Mouse (Mus musculus) CH12.LX (cell line): ENCODE measurements around the gene Stat5b. TPM values are rescaled to one million over a fixed set of nuclear protein-coding genes. Genes with fewer than 3 reads are reported as not detected.
"Not testable (repeated sequence)": the region's sequence is repeated elsewhere in the genome, so short reads cannot be mapped to it uniquely, and the experiment has no call there.

Experiments
- DNase-seq: peaks from one replicate; pipeline ENCODE4 v3.0.0-alpha.2; 2013; ENCODE audit errors: extremely low read depth
- H3K27ac ChIP-seq: 2 replicates; pipeline ENCODE4 v1.5.1; 2012; ENCODE audit warnings: low read depth, mild to moderate bottlenecking, control low read depth, moderate library complexity; ENCODE audit not compliant: insufficient read depth
- H3K27me3 ChIP-seq: replicated peaks from 2 replicates; pipeline ENCODE3; 2012; ENCODE audit warnings: inconsistent platforms
- H3K36me3 ChIP-seq, 2 experiments: replicated peaks in 1 of 2; 2 replicates each; pipeline versions ENCODE3 to v1.6.1; 2012; ENCODE audit warnings: inconsistent platforms in 1 of 2, low read length in 1 of 2, mild to moderate bottlenecking in 1 of 2, mixed read lengths in 1 of 2, moderate library complexity in 1 of 2; ENCODE audit not compliant: control insufficient read depth in 1 of 2, insufficient read depth in 1 of 2
- H3K4me1 ChIP-seq, 2 experiments: 2 replicates each; pipeline ENCODE4 v1.6.1; 2012; ENCODE audit warnings: inconsistent platforms in 1 of 2, moderate library complexity in 1 of 2; ENCODE audit not compliant: insufficient read depth in 2 of 2, control insufficient read depth in 1 of 2
- H3K4me2 ChIP-seq: 2 replicates; pipeline ENCODE4 v1.6.1; 2012; ENCODE audit warnings: low read depth, mild to moderate bottlenecking, control low read depth; ENCODE audit not compliant: poor library complexity, insufficient read depth, severe bottlenecking
- H3K4me3 ChIP-seq, 3 experiments: fragments of 150-350 bp in 1 of 3; sonication (generic) in 1 of 3; replicated peaks in 1 of 3; 2 replicates each; pipeline versions ENCODE3 to v1.5.1; 2011 to 2012; ENCODE audit warnings: low read depth in 2 of 3, low read length in 2 of 3, mild to moderate bottlenecking in 2 of 3, moderate library complexity in 2 of 3, control low read depth in 1 of 3, improper control_type of control experiment in 1 of 3, inconsistent platforms in 1 of 3, mixed read lengths in 1 of 3; ENCODE audit not compliant: poor library complexity in 1 of 3
- H3K79me2 ChIP-seq: replicated peaks from 2 replicates; pipeline ENCODE4 v1.6.1; 2012; ENCODE audit warnings: mild to moderate bottlenecking, moderate library complexity; ENCODE audit not compliant: control insufficient read depth, poor library complexity, insufficient read depth, severe bottlenecking; ENCODE audit errors: extremely low read depth
- H3K9ac ChIP-seq: 2 replicates; pipeline ENCODE4 v1.6.1; 2012; ENCODE audit warnings: low read depth, mild to moderate bottlenecking, control low read depth, moderate library complexity; ENCODE audit not compliant: insufficient read depth
- H3K9me3 ChIP-seq: replicated peaks from 2 replicates; pipeline ENCODE3; 2012; ENCODE audit warnings: low read length, inconsistent platforms, mixed read lengths
- CHD1 ChIP-seq: IDR thresholded peaks from 2 replicates; pipeline ENCODE4 v1.6.1; 2012; ENCODE audit warnings: low read depth, low read length, improper control_type of control experiment, inconsistent platforms
- CTCF ChIP-seq, 2 experiments: IDR thresholded peaks in 1 of 2; conservative IDR thresholded peaks in 1 of 2; 2 replicates each; pipeline ENCODE4 v1.5.1; 2011 to 2012; ENCODE audit warnings: low read depth in 2 of 2, low read length in 2 of 2, improper control_type of control experiment in 1 of 2, inconsistent platforms in 1 of 2, mild to moderate bottlenecking in 1 of 2, moderate library complexity in 1 of 2
- E2F4 ChIP-seq: IDR thresholded peaks from 2 replicates; pipeline ENCODE4 v1.6.1; 2011; ENCODE audit warnings: low read depth, low read length, improper control_type of control experiment; ENCODE audit not compliant: insufficient replicate concordance
- EP300 ChIP-seq: IDR thresholded peaks from 2 replicates; pipeline ENCODE4 v1.6.1; 2011; ENCODE audit warnings: low read length, improper control_type of control experiment
- ETS1 ChIP-seq: conservative IDR thresholded peaks from 2 replicates; pipeline ENCODE4 v1.6.1; 2012; ENCODE audit warnings: low read depth, mild to moderate bottlenecking, inconsistent platforms, low read length, improper control_type of control experiment, moderate library complexity
- IRF4 ChIP-seq: IDR thresholded peaks from 2 replicates; pipeline ENCODE4 v1.6.1; 2014; ENCODE audit warnings: low read depth, mild to moderate bottlenecking, inconsistent platforms, low read length, improper control_type of control experiment
- MAFK ChIP-seq: IDR thresholded peaks from 2 replicates; pipeline ENCODE4 v1.6.1; 2011; ENCODE audit warnings: low read length, improper control_type of control experiment; ENCODE audit not compliant: insufficient replicate concordance
- MAX ChIP-seq: IDR thresholded peaks from 2 replicates; pipeline ENCODE4 v1.6.1; 2011; ENCODE audit warnings: low read length, improper control_type of control experiment
- MEF2A ChIP-seq: IDR thresholded peaks from 2 replicates; pipeline ENCODE4 v1.6.1; 2014; ENCODE audit warnings: low read depth, mild to moderate bottlenecking, inconsistent platforms, low read length, improper control_type of control experiment, borderline replicate concordance
- NRF1 ChIP-seq: IDR thresholded peaks from 2 replicates; pipeline ENCODE4 v1.6.1; 2014; ENCODE audit warnings: low read depth, mild to moderate bottlenecking, inconsistent platforms, low read length, improper control_type of control experiment, moderate library complexity
- PAX5 ChIP-seq: IDR thresholded peaks from 2 replicates; pipeline ENCODE4 v1.6.1; 2012; ENCODE audit warnings: low read length, inconsistent platforms, mixed read lengths
- POLR2A ChIP-seq: IDR thresholded peaks from 2 replicates; pipeline ENCODE4 v1.6.1; 2011; ENCODE audit warnings: low read depth, mild to moderate bottlenecking, improper control_type of control experiment, low read length
- RAD21 ChIP-seq: IDR thresholded peaks from 2 replicates; pipeline ENCODE4 v1.6.1; 2011; ENCODE audit warnings: low read depth, mild to moderate bottlenecking, low read length, improper control_type of control experiment, moderate library complexity
- RCOR1 ChIP-seq: conservative IDR thresholded peaks from 2 replicates; pipeline ENCODE4 v1.6.1; 2012; ENCODE audit warnings: low read depth, mild to moderate bottlenecking, inconsistent platforms, low read length, improper control_type of control experiment
- SIN3A ChIP-seq: IDR thresholded peaks from 2 replicates; pipeline ENCODE4 v1.6.1; 2012; ENCODE audit warnings: low read length, improper control_type of control experiment, inconsistent platforms
- SMC3 ChIP-seq: IDR thresholded peaks from 2 replicates; pipeline ENCODE4 v1.6.1; 2011; ENCODE audit warnings: low read depth, low read length, improper control_type of control experiment
- TCF12 ChIP-seq: IDR thresholded peaks from 2 replicates; pipeline ENCODE4 v1.6.1; 2014; ENCODE audit warnings: low read depth, mild to moderate bottlenecking, inconsistent platforms, low read length, improper control_type of control experiment
- UBTF ChIP-seq: IDR thresholded peaks from 2 replicates; pipeline ENCODE4 v1.6.1; 2012; ENCODE audit warnings: low read depth, mild to moderate bottlenecking, inconsistent platforms, low read length, improper control_type of control experiment, moderate library complexity
- USF1 ChIP-seq: IDR thresholded peaks from 2 replicates; pipeline ENCODE4 v1.6.1; 2014; ENCODE audit warnings: low read depth, mild to moderate bottlenecking, inconsistent platforms, low read length, improper control_type of control experiment
- USF2 ChIP-seq: conservative IDR thresholded peaks from 2 replicates; pipeline ENCODE4 v1.6.1; 2011; ENCODE audit warnings: low read depth, low read length, improper control_type of control experiment
- ZKSCAN1 ChIP-seq: IDR thresholded peaks from 2 replicates; pipeline ENCODE4 v1.6.1; 2012; ENCODE audit warnings: low read depth, inconsistent platforms, low read length, improper control_type of control experiment, borderline replicate concordance
- ZMIZ1 ChIP-seq: IDR thresholded peaks from 2 replicates; pipeline ENCODE4 v1.6.1; 2012; ENCODE audit warnings: low read depth, mild to moderate bottlenecking, inconsistent platforms, low read length, improper control_type of control experiment
- ZNF384 ChIP-seq: IDR thresholded peaks from 2 replicates; pipeline ENCODE4 v1.6.1; 2012; ENCODE audit warnings: low read depth, low read length, improper control_type of control experiment, inconsistent platforms
- dilution Hi-C: fragments of 300-500 bp; cut with MboI; formaldehyde crosslinking; loops from 2 replicates; pipeline ENCODE4 v1.14.3; 2020; ENCODE audit warnings: low sequenced_read_pairs; ENCODE audit not compliant: extremely low pct_unique_long_range_greater_than_20kb, extremely low pct_ligation_motif_present
- in situ Hi-C: fragments of 300-500 bp; cut with MboI; formaldehyde crosslinking; loops from 3 replicates; pipeline ENCODE4 v1.14.3; 2019; ENCODE audit warnings: low sequenced_read_pairs, low pct_ligation_motif_present, low pct_unique_long_range_greater_than_20kb, mixed read lengths
- polyA plus RNA-seq: library from polyadenylated mRNA; unstranded; fragments of >175 nt; gene quantifications from 2 replicates; pipeline ENCODE4 v1.2.1, GENCODE M21; 2012; ENCODE audit warnings: low read depth; ENCODE audit not compliant: insufficient read length
- total RNA-seq, 2 experiments: library from RNA; depleted of rRNA; stranded (reverse); fragments of 300-350 nt in 1 of 2; fragments of >200 nt in 1 of 2; gene quantifications; 2 replicates each; pipeline ENCODE4 v1.2.3; 2012 to 2014

The Stat5b gene
- total and polyA plus RNA-seq, 3 experiments = 11.4 to 24.4 (median 14.0) TPM

DNA sequence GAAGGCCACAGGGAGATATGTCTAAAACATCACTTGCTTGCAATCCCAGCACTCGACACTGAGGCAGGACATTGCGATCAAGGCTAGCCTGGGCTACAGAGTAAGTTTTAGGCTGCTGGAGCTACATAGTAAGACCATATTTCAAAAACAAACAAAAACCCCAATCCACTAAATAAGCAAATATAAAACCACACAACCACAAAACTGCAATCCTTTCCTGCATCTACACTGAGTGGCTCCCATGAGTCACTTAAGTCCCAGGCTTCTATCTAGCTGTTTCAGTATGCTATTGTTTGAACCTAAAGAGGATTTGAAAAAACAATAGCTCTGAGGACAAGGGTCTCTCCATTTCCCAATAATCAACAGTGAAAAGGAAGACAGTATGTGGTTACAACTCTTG lies 55.1 kb downstream of the Stat5b start:
- H3K36me3 ChIP-seq = peaks cover 24 to 66% of the 10 kb centered on the region in 2 experiments

DNA sequence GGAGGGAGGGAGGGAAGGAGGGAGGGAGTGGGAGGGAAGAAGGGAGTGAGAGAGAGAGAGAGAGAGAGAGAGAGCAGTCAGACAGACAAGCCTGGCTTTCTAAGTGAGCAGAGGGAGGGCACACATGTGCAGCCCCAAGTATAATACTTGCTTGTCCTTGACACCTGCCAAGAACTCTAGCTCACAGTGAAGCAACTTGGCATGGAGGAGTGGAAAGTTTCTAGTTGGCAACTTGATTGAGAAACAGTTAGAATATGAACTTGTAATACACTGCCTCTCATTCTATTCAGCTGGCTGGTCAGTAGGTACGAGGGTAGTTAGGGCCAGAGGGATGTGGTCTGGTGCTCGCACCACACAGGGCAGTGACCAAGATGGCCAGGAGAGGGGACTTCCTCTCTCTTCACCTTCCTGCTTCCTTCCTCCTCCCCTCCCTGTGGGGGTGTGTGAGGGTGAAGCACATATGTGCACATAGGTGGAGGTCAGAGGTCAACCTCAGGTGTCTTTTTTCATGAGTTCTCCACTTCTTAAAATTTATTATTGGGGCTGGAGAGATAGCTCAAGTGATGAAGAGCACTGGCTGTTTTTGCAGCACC lies 59.0 kb downstream of the Stat5b start:
- no peak for TF ChIP-seq ZMIZ1
- TF ChIP-seq POLR2A = no peak
- no peak for TF ChIP-seq EP300
- TF ChIP-seq CHD1 = no peak
- TF ChIP-seq RAD21 = no peak
- TF ChIP-seq E2F4 = no peak
- no peak for TF ChIP-seq TCF12
- no peak for TF ChIP-seq IRF4
- peaks cover 0 to 5% of the 10 kb centered on the region in 2 experiments; a peak in 1 of 4 replicates for H3K4me1 ChIP-seq
- no peaks in the 10 kb centered on the region for H3K9me3 ChIP-seq
- H3K36me3 ChIP-seq = peaks cover 29 to 74% of the 10 kb centered on the region in 2 experiments
- dilution Hi-C loops = no loop called here
- H3K4me2 ChIP-seq = no peak overlapping the region
- no peak overlapping the region for H3K9ac ChIP-seq
- no peak for DNase-seq
- in situ Hi-C loops = no loop called here
- H3K27ac ChIP-seq = no peak overlapping the region
- no peaks in the 10 kb centered on the region for H3K79me2 ChIP-seq
- no peak overlapping the region for H3K4me3 ChIP-seq
- no peaks in the 10 kb centered on the region for H3K27me3 ChIP-seq

More for the DNA sequence above, 55.1 kb downstream of the Stat5b start:
- no peak for DNase-seq
- Histone ChIP-seq H3K4me2 (no peak overlapping the region), H3K27me3 (no peaks in the 10 kb centered on the region), H3K79me2 (no peaks in the 10 kb centered on the region), H3K9me3 (no peaks in the 10 kb centered on the region), H3K4me1 (no peaks in the 10 kb centered on the region), H3K9ac (no peak overlapping the region), H3K27ac (no peak overlapping the region), H3K4me3 (no peak overlapping the region)
- no peak for TF ChIP-seq TCF12
- no peak for TF ChIP-seq SIN3A
- no peak for TF ChIP-seq NRF1
- TF ChIP-seq MAX = no peak
- TF ChIP-seq MEF2A = no peak
- no peak for TF ChIP-seq CHD1
- no peak for TF ChIP-seq MAFK
- no peak for TF ChIP-seq UBTF
- TF ChIP-seq ZNF384 = no peak
- TF ChIP-seq USF2 = no peak
- no peak for TF ChIP-seq CTCF (conservative IDR thresholded peaks at IDR 0.05 in 1 of 2, IDR thresholded peaks at IDR 0.05 in 1 of 2; ENCODE audit: low read depth in 2 of 2, low read length in 2 of 2)
- TF ChIP-seq USF1 = no peak
- no peak for TF ChIP-seq RAD21
- no peak for TF ChIP-seq PAX5
- no peak for TF ChIP-seq ETS1
- TF ChIP-seq SMC3 = no peak
- TF ChIP-seq RCOR1 = no peak
- TF ChIP-seq IRF4 = no peak
- no peak for TF ChIP-seq ZKSCAN1
- no peak for TF ChIP-seq POLR2A
- dilution Hi-C loops (no loop called here), in situ Hi-C loops (no loop called here)

- H3K4me2 ChIP-seq, H3K79me2 ChIP-seq, H3K27me3 ChIP-seq, H3K4me1 ChIP-seq, DNase-seq, H3K9ac ChIP-seq, H3K4me3 ChIP-seq, H3K27ac ChIP-seq, H3K9me3 ChIP-seq, dilution Hi-C loops, in situ Hi-C loops: not testable (repeated sequence)
- peaks cover 24 to 72% of the 10 kb centered on the region in 2 experiments for H3K36me3 ChIP-seq
Measured at GRCm38 (mm10) chr11:100790644-100791043, 59.9 kb downstream of the Stat5b start.
